Mouse (Mus musculus) frontal cortex, postnatal 14 days (tissue): ENCODE results near the gene Olfr1331.
"Not testable (repeated sequence)": the region's sequence is repeated elsewhere in the genome, so short reads cannot be mapped to it uniquely, and the experiment has no call there.

ENCODE experiments used
- DNase-seq, 2 experiments: peaks; one replicate each; pipeline ENCODE4 v3.0.0; 2022; ENCODE audit warnings: low spot score in 2 of 2

Olfr1331 gene

DNA sequence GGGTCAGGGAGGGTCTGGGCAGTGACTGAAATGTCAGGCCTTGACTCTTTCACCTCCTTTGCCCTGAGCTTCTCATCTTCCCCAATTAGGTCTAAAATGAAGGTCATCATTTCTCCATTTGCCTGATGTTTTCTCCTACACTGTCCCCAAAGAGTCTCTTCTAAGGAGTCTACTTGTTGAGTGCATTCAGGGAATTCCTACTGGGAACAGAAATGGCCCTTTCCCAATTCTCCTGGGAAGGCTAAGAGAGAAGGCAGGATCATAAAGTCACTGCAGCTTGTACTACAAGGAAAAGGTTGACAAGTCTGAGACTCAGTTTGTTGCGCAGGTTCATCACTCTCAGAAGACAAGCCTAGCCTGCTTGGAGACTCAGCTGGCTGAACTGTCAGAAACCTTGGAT, at the start of gene Olfr1331:
TSS of gene Olfr1331 (plus strand) at position 301 of the 400 bp plus-strand sequence.
- DNase-seq = no peak

DNA sequence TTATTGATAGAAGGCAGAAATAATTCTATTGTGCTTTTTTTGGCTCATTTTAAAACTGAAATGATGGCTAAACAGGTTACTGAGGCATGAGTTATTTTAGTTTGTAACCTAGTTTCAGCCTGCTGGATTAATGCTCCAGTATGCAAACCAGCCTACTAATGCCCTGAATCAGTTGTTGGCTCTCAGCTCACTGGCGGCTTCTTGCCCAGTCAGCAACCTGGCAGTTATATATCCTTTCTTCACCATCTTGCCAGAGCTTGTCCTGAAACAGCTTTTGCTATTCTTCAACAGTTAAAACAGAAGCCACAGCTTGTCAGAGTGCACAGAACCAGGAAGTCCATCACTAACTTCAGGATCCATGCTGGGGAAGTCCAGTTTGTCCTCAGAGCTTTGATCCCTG, 45.5 kb upstream of the Olfr1331 start:
- DNase-seq = no peak

DNA sequence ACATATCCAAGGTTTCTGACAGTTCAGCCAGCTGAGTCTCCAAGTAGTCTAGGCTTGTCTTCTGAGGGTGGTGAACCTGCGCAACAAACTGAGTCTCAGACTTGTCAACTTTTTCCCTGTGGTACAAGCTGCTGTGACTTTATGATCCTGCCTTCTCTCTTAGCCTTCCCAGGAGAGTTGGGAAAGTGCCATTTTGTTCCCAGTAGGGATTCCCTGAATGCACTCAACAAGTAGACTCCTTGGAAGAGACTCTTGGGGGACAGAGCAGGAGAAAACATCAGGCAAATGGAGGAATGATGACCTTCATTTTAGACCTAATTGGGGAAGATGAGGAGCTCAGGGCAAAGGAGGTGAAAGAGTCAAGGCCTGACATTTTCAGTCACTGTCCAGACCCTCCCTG, 28.3 kb upstream of the Olfr1331 start, which contains the start of gene Olfr1333:
TSS of gene Olfr1333 (minus strand) at position 101 of the 400 bp plus-strand sequence.
- no peak for DNase-seq

DNA sequence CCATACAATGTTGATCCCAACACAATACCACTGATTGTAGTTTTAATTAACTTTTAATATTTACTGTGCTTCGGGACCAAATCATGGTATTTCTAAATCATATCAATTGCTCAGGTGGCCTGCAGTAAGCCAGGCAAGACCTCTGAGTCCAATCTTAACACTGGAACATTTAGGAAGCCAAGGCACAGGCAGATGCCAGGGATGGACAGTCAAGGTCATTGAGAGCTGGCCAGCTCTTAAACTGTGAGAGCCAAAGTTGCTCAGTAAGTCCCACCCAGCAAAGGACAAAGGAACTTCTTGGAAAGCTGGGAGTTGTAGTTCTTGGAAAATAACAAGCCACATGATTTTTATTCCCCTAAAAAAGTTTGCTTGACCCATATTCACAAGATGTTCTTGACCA, 2.7 kb upstream of the Olfr1331 start:
- DNase-seq = no peak

DNA sequence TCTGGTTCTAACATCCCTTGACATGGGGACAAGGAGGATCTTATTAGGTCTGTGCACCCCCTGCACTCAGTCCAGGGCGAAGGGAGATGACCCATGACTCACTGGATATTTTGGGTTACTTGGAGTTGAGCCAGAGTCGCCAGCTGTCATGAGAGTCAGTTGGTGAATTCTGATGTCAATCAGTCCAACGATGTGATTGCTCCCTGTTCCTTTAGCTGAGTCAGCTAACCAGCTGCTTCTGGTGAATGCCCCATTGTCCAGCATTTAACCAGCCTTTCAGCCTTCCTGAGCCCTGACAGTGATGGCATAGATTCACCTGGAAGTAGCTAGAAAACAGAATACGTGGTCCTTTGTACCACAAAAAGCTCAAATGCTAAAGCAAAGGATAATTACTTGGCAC, 1.7 kb upstream of the Olfr1331 start:
- no peak for DNase-seq

DNA sequence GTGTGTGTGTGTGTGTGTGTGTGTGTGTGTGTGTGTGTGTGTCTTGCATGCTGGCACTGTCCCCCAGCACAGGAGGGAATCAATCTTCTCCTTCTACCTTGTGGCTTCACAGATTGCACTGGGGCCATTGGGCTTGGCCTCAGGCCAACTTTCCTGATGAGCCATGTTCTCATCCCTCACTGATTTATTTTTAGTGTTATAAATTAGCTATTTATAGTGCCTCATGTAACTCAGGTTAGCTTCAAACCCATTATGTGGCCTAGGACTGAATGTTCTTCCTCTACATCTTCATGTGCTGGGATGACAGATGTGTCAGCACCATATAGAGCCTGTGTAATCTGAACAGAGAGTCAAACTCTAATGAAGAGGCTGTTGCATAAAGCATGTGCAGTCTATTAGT, 3.1 kb downstream of the Olfr1331 start:
- DNase-seq = no peak

DNA sequence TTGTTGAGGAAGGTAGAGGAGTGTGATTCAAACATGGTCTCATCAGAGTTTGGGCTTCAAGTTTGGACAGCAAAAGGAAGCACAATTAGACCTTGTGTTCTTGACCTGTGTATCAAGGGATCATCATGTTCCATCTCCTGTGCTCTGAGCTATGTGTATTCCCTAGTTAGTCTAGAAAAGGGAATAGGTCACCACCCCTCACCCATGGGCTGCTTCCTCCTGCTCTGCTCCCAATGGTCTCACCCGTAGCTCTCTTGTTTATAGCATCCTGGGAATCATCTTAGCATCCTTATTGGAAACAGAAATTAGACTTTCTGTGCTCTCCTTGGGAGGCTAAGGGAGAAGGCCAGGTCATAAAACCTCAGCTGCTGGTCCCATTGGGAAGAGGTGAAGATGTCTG, 23.8 kb downstream of the Olfr1331 start, which contains the start of gene Olfr1330:
TSS of gene Olfr1330 (plus strand) at position 301 of the 400 bp plus-strand sequence.
- no peak for DNase-seq

DNA sequence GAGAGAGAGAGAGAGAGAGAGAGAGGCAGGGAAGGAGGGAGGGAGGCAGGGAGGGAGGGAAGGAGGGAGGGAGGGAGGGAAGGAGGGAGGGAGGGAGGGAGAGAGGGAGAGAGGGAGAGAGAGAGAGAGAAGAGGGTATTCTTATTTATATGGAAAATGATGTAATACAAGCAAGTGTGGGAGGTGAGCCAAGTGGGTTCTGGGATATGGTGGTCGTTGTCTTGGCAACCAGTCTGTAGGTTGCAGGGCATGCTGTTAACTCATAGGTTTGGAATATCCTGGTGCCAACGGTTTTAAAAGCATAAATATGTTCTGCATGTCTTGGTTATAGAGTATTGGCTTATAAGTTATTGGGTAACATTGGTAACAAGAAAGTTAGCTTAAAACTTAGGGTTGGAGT, 37.5 kb downstream of the Olfr1331 start:
- DNase-seq = no peak

DNA sequence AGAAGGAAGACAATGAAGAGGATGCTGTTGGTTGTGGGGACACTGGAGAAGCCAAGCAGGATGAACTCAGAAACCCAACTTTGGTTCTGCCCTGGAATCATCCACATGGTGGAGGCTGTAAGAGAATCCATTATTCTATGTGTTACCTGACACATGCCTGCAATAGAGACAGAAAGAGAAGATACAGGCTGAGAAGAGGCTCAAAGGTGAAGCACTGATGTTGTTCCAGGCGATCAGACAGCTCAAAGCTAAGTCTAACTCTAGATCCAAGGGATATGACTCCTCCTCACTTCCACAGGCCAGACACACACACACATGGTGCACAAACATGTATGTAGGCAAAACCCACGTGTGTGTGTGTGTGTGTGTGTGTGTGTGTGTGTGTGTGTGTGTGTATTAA, 52.9 kb downstream of the Olfr1331 start, which contains the start of gene Olfr1329:
TSS of gene Olfr1329 (minus strand) at position 101 of the 400 bp plus-strand sequence.
- DNase-seq = not testable (repeated sequence)
